ENCODE assay signal across 39 mouse cellular contexts in the genomic region with DNA sequence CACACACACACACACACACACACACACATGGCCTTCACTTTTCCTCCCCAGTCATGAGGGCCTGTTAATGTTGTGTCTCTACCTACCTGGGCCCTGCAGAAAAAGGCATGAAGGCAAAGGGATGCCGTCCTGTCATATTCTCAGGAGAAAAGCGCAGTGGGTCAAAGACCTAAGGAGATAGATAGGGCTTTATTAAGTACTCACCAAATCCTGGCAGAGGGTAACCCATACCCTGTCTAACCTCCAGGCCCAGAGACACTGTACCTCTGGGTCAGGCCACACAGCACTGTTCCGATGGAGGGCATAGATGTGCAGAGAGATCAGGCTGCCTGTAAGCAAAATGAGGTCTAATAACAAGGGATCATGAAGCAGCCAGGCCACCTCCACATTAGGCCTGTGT. TPM values are rescaled to one million over a fixed set of nuclear protein-coding genes. Genes with fewer than 3 reads are reported as not detected.
"Had no signal": no experiment of that assay in that cellular context is flagged by ENCODE, and none has a peak within 500 bp of the region (broad histone marks: within the 10 kb centered on the region; RNA-seq: fewer than 3 reads in every experiment).

No protein-coding gene starts in this region.

RNA-seq across cellular contexts. Expression of gene Cyp4b1, which starts 22.0 kb away (rescaled TPM):
- polyA plus RNA-seq: hindbrain, embryonic 11.5 days; inflammation-experienced regulatory T-cells, adult 6 months had no signal

RNA-seq across cellular contexts. Expression of gene Cyp4a32, which starts 24.8 kb away (rescaled TPM):
- total RNA-seq: heart, postnatal 10 days; heart, postnatal 14 days; heart, postnatal 25 days; heart, postnatal 36 days; heart, postnatal 4 days; hematopoietic stem cell, adult 5-6 weeks; hindbrain, postnatal 0 days; layer of hippocampus, adult 18-20 months; layer of hippocampus, adult 2 months; layer of hippocampus, adult 8-10 months; layer of hippocampus, postnatal 10 days; layer of hippocampus, postnatal 14 days; layer of hippocampus, postnatal 25 days; layer of hippocampus, postnatal 36 days; left cerebral cortex, adult 18-20 months; left cerebral cortex, adult 2 months had no signal
- polyA plus RNA-seq: heart, embryonic 11.5 days; heart, embryonic 12.5 days; heart, embryonic 13.5 days; heart, embryonic 14.5 days; heart, embryonic 15.5 days; heart, embryonic 16.5 days; heart, postnatal 0 days; hindbrain, embryonic 10.5 days; hindbrain, embryonic 11.5 days; hindbrain, embryonic 12.5 days; hindbrain, embryonic 13.5 days; hindbrain, embryonic 14.5 days; hindbrain, embryonic 15.5 days; hindbrain, embryonic 16.5 days; hindbrain, postnatal 0 days; inflammation-experienced regulatory T-cells, adult 6 months; intestine, embryonic 14.5 days; intestine, embryonic 15.5 days; intestine, embryonic 16.5 days; intestine, postnatal 0 days; kidney, embryonic 14.5 days; kidney, embryonic 15.5 days; kidney, embryonic 16.5 days; large intestine, adult 2 months had no signal
